Mouse (Mus musculus) left cerebral cortex, postnatal 25 days (tissue): ENCODE measurements around the gene Gm49373. TPM values are rescaled to one million over a fixed set of nuclear protein-coding genes. Genes with fewer than 3 reads are reported as not detected.

Source experiments
- DNase-seq, 2 experiments: peaks; one replicate each; pipeline ENCODE4 v3.0.0; 2022; ENCODE audit warnings: low spot score in 2 of 2, mixed read lengths in 1 of 2
- intact Hi-C: fragments of 180-260 bp; cut with DNase I; formaldehyde crosslinking; loops from one replicate; pipeline ENCODE4 v1.15.1; 2025
- total RNA-seq, 2 experiments: library from RNA; stranded (reverse); gene quantifications; 2 replicates each; pipeline ENCODE4 v1.2.3; 2021

The Gm49373 gene
- 1 to 10 TPM; 1.5 to 2.6 TPM for total RNA-seq

DNA sequence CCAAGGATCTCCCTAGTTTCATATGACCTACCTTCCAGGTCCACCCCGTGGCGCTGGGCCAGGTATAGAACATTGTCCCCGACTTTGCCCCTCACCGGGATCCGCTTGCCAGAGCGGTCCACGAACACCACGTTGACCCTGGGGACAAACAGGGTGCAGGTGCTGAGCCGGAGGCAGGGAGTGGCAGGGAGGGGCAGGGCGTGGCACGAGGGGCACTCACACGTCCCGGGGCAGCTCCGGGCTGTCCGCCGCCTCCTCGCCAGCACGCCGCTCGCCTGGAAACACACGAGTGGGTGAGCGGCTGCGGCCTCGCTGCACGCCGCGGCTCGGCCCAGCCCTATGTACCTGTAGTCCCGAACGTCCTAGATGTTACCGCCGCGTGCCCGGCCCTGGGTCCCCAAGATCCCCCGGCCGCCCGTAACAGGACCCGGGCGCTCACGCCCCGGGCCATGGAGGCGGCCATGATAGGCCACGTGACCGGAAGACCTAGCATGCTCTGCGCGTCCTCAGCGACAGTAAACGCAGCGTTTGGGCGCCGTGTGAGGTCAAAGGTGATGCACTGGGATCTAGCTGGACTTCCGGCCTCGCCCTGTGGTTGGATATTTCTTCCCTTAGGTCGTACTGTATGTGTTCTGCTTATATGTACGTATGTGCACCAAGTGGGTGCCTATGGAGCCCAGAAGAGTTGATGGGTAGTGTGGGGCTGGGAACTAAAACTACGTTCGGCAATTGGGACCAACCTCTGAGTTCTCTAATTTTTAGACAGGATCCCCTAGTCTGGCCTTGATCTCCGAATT lies at the start of gene Gm49373, which contains the start of gene Fdx1l:
TSS of gene Gm49373 (minus strand) at position 53 of the 797 bp plus-strand sequence.
TSS of gene Fdx1l (minus strand) at position 571 of the 797 bp plus-strand sequence.
- peak; percentile 95 for DNase-seq
- intact Hi-C loops = no loop called here

DNA sequence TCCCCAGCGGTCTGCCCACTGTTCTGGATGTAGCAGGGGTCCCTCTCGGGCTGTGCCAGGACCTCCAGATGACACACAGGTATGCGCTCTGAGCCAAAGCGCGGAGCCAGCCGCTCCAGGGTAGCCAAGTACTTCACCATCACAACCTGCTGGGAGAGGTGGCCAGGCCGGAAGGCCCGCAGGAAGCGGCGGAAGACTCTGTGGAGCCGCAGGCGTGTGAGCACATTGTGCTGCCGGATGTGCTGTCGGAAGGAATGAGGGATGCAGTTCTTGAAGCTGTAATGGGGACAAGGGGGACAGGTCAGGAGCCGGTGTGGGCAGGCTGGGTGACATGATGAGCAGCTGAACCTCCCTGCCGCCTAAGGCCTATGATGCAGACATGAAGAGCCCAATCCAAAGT lies 48.6 kb upstream of the Gm49373 start:
- intact Hi-C loops = no loop called here

DNA sequence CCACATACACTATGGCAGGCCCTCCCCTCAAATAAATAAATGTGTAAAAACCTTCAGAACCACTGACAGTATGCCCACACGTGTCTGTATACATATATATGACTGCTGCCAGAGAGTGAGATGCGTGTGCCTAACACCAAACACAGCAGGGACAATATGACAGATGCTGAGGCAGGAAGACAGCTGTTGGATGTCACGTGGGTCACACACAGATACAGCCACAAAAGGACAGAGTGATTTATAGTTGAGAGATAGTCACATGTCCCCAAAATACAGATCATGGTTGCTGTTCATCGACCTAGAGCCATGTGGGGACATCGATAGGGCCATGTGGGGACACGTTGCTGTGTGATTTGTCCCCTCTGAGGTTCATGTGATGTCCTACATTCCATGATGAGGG lies 44.2 kb upstream of the Gm49373 start:
- no peak for DNase-seq
- intact Hi-C loops = no loop called here

More for the DNA sequence above, 48.6 kb upstream of the Gm49373 start:
- DNase-seq = no peak

DNA sequence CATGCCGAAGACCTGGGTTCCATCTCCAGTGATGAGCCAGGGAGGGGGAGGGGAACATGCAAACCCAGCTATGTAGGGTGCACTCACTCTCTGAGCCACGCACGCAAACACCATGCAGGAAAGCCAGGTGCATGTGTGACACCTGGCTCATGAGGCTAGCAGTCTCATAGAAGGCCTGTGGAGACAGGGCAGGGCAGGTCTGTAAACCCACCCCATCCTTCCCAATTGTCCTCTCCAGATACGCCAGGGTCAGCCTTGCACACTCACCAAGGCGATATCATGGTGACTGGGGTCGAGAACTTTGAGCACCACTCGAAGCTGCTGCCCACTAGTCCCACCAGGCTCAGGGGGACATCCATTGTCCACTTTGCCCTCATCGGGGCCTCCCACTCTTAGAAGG lies 42.2 kb upstream of the Gm49373 start:
- no peak for DNase-seq
- intact Hi-C loops = no loop called here

DNA sequence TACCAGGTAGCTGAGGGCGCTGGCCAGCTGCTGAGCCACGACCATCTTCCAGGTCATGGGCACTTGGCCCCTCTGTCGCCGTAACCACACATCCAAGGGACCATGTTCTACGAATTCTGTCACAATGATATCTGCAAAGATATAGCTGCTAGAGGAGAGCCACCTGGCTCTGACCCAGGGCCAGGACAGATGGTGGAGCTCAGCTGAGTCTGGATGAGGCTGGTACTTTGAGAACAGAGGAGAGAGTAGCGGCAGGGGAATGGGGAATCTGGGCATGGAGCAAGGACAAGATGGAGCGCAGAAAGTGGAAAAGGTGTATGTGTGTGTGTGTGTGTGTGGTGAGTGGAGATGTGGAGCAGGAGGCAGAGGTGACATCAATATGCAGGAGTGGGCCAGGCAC lies 41.3 kb upstream of the Gm49373 start:
- no peak for DNase-seq
- intact Hi-C loops = no loop called here

GRCm38 (mm10) chr9:21113751-21114150 lies 40.9 kb upstream of the Gm49373 start:
- no peak for DNase-seq
- intact Hi-C loops = no loop called here

DNA sequence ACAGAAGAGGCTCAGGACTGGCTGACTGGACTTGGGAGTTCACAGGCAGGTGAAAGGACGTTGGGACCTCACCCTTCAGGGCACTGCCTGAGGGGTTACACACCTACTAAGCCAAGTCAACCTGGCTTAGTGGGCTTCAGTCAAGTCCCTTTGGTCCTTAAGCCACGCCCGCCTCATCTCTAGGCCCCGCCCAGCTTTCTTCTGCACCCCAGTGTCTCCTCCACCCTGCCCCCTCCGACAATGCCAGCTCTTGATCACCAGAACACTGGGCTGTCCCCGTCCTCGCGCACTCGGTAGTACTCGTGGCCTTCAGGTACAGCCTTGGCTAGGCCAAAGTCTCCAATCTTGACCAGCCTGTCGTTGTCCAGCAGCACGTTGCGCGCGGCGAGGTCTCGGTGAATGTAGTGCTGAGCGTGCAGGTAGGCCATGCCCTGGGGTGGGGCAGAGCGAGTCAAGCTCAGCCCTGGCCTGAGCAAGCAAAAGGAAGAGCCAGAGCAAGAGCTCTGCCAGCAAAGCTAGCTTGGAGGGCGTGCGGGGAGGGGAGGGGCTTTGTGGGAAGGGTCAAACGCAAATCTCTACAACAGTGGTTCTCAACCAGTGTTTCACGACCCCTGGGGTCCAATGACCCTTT lies 34.8 kb upstream of the Gm49373 start:
- DNase-seq = no peak
- intact Hi-C loops = no loop called here

- DNase-seq = peak in 1 of 2 experiments; percentile 62
- intact Hi-C loops = no loop called here
Measured at GRCm38 (mm10) chr9:21105760-21106564, 33.1 kb upstream of the Gm49373 start.

DNA sequence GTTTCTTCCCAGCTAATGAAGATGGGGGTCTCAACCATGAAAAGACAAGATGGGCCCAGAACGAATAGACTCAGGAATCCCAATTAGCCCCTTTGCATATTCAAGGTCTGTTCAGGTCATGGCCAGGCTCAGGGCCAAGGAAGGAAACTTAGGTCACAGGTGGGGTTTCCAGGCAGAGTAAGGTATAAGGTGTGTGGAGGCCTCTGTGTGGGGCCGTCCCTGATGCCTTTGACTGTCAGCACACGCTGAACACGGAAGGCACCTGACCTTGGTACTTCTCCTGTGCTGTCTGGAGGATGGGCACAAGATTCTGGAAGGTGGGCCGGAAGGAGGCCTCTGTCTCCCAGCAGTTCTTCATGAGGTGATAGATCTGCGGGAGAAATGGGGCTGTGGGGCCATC lies 31.9 kb upstream of the Gm49373 start:
- no peak for DNase-seq
- intact Hi-C loops = no loop called here

GRCm38 (mm10) chr9:21102076-21102475 lies 29.2 kb upstream of the Gm49373 start:
- intact Hi-C loops = no loop called here
- DNase-seq = no peak

- no peak for DNase-seq
- intact Hi-C loops = no loop called here
Measured at GRCm38 (mm10) chr9:21100447-21101161, 27.7 kb upstream of the Gm49373 start.

DNA sequence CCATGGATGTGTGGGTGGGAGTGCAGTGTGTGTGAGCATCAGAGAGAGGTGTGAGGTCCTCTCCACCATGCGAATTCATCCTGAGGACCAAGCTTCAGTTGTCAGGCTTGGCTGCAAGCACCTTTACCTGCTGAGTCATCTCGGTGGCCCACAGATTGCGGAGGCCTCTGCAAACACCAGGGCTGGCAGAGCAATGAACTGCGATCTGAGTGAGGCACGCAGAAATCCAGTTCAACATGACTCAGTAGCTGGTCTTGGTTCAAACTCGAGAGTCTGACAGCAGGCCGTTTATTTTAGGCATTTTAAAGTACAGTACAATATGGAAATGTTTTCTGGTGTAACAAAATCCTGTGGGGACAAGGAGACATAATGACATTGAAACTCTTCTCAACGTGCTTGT lies 24.9 kb upstream of the Gm49373 start:
- DNase-seq = peak; percentile 50 to 92
- intact Hi-C loops = loop anchor here (2.0 kb wide), 1 partner anchor 61 kb away; no protein-coding TSS in a partner anchor

DNA sequence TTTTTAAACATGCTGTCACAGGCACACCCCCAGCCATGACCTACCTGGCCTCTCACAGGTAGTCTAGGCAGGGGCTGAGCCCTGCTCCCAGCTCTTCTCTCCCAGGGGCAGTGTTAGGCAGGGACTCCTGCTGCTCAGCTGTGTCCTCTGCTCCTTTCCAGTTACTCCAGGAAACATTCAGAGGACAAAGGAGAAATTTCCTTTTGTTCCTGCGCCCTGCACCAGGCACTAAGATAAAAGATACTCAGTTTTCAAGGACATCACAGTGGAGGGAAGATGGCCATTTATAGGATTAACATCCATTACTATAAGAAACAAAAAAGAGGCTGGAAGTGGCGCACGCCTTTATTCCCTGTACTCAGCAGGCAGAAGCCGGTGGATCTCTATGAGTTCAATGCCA lies 23.1 kb upstream of the Gm49373 start:
- no peak for DNase-seq
- intact Hi-C loops = loop anchor here (2.0 kb wide), 1 partner anchor 59 kb away; no protein-coding TSS in a partner anchor

- intact Hi-C loops = loop anchor here (2.0 kb wide), 1 partner anchor 37 kb away; the partner anchor contains the start of gene Tyk2
- DNase-seq = no peak
Measured at GRCm38 (mm10) chr9:21093423-21093822, 20.5 kb upstream of the Gm49373 start.

DNA sequence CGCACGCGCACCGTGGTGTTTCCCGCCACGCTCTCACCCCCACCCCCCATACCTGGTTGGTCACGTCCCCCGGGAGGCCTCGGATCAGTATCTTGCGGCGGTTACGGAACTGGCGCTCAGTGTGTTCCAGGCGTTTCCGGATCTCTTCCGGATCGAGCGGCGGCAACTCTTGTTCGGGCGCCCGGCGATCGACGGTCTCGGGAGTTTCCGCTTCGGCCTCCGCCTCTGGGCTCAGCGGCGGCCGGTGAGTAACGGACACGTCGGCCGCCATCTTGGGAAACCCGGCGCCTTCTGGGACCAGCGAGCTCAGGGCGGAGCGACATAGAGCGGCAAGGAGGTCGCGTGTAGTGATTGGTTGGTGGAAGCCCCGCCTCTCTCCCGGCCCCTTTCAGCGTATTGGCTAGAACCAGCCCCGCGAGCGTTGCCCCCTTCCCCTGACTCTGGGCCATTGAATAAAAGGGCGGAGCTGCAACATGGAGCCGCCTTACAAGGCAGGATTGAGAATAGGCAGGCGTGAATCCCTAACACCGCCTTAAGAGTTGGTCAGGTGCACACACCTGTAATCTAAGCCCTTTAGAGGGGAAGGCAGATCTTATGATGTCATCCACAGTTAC lies 18.9 kb upstream of the Gm49373 start, which contains the start of the genes Gm38431 and Raver1:
TSS of gene Gm38431 (minus strand) at position 291 of the 614 bp plus-strand sequence.
TSS of gene Raver1 (minus strand) at position 302 of the 614 bp plus-strand sequence.
- peak; percentile 96 to 99 for DNase-seq
- intact Hi-C loops = loop anchor here (1.0 to 2.0 kb wide), 2 partner anchors 39 to 61 kb away; partner anchors contain the start of gene Tyk2

- DNase-seq = no peak
- intact Hi-C loops = loop anchor here (1.0 kb wide), 1 partner anchor 60 kb away; no protein-coding TSS in a partner anchor
Measured at GRCm38 (mm10) chr9:21090972-21091706, 18.2 kb upstream of the Gm49373 start.

GRCm38 (mm10) chr9:21090537-21090936 lies 17.6 kb upstream of the Gm49373 start:
- intact Hi-C loops = no loop called here
- no peak for DNase-seq

DNA sequence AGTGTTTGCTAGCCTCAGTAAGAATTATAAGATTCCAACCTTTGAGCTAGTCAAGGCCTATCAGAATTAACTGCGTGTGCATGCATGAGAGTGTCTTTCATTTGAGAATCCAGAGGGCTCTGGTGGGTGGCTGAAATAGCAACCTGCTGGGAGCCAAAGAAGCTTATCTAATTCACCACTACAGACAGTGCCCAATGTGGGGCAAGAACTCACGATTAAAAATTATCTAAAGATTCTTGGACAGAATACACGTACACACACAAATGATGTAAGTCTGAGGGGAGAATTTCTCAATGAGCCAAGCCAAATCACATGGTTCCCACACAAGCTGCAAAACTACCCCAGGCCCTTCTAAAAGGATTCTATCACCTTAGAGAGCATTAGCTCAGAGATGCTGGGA lies 10.4 kb upstream of the Gm49373 start:
- intact Hi-C loops = no loop called here
- no peak for DNase-seq
